Mouse (Mus musculus) gastrocnemius, postnatal 10 days (tissue): ENCODE measurements around the gene Tmem130. TPM values are rescaled to one million over a fixed set of nuclear protein-coding genes. Genes with fewer than 3 reads are reported as not detected.
"Not testable (repeated sequence)": the region's sequence is repeated elsewhere in the genome, so short reads cannot be mapped to it uniquely, and the experiment has no call there.

Experiments used
- DNase-seq: peaks from one replicate; pipeline ENCODE4 v3.0.0; 2021; ENCODE audit warnings: mixed read lengths
- long read RNA-seq, 2 experiments: library from polyadenylated mRNA; stranded (forward); transcript quantifications; one replicate each; pipeline ENCODE4 v2.0.0; 2021
- total RNA-seq, 2 experiments: library from RNA; stranded (reverse); gene quantifications; 2 replicates each; pipeline ENCODE4 v1.2.3; 2021

Gene Tmem130
- under 1 TPM; 0.14 to 0.45 TPM for total RNA-seq
- long read RNA-seq, experiment 1, partial matches to known transcripts = 0 of 2 reads
- long read RNA-seq, experiment 1, other reads (novel, unspliced or antisense) = 0 of 2 reads
- long read RNA-seq, experiment 2 = 0 reads

DNA sequence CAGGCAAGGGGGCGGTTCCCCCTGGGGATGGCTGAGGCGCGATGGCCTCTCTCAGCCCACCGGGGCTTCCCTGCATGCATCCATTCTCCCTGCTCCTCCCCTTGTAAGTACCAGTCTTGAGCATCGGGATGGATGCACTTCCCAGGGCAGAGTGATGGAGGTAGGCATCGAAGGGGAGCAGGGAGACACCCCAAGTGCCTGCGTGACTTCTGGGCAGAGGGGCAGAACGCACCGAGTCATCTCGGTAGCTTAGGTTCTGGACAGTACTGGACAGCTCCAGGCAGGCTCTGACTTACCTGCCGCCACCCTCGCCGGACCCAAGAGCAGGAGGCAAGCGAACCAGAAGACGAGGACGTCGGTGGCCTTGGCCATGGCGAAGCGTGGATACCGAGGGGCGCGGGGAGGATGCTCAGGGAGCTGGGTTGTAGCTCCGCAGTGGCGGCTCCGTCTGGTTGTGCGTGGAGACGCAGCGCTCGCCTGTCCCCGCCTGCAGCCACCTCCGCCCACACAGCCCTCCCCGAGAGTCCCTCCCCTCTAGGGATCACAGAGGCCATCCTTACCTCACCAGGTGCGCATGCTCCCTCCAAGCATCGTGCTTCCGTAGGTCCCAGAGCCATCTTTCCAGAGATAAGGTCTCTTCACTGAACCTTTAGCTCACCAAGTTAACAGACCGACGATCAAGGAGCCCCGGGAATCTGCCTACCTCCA lies at the start of gene Tmem130:
Tmem130 (minus strand) TSS at position 658 of the 708 bp plus-strand sequence.
- DNase-seq = no peak

GRCm38 (mm10) chr5:144806931-144807330 lies 45.3 kb upstream of the Tmem130 start:
- DNase-seq = no peak

DNA sequence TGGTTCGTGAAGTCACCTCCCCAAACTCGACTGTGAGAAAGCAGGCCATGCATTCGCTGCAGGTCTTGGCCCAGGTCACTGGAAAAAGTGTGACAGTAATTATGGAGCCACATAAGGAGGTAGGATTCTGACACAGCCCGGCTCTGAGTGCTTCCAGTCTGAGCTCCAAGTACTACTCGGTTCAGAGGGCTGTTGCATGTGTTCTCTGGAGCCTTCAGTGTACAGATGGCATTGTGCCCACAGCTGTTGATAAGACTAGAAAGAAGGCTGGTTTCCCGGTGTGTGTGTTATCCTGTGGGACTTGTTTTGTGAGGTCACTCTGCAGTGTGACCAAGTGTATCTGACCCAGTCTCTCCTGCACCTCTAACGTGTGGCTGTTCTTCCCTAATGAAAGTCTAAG lies 42.6 kb upstream of the Tmem130 start:
- no peak for DNase-seq

GRCm38 (mm10) chr5:144803066-144803465 lies 41.4 kb upstream of the Tmem130 start:
- DNase-seq = no peak

GRCm38 (mm10) chr5:144797116-144797515 lies 35.5 kb upstream of the Tmem130 start:
- no peak for DNase-seq

GRCm38 (mm10) chr5:144794687-144795086 lies 33.1 kb upstream of the Tmem130 start:
- no peak for DNase-seq

- DNase-seq = no peak
Observed at GRCm38 (mm10) chr5:144793374-144793773, 31.8 kb upstream of the Tmem130 start.

DNA sequence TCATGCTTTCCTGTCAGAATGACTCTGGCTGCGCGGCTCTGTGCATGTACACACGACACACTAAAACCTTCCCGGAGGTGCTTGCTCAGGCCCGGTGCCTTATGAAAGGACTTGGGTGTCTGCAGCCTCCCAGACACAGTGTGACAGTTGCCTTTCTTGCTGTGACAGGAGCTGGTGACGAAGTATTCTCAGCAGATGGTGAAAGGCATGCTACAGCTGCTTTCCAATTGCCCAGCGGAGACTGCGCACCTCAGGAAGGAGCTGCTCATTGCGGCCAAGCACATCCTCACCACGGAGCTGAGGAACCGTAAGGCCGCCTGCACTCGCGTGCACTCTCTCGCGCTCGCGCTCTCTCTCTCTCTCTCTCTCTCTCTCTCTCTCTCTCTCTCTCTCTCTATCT lies 24.8 kb upstream of the Tmem130 start:
- DNase-seq = no peak

- no peak for DNase-seq
Observed at GRCm38 (mm10) chr5:144780654-144781053, 19.0 kb upstream of the Tmem130 start.

DNA sequence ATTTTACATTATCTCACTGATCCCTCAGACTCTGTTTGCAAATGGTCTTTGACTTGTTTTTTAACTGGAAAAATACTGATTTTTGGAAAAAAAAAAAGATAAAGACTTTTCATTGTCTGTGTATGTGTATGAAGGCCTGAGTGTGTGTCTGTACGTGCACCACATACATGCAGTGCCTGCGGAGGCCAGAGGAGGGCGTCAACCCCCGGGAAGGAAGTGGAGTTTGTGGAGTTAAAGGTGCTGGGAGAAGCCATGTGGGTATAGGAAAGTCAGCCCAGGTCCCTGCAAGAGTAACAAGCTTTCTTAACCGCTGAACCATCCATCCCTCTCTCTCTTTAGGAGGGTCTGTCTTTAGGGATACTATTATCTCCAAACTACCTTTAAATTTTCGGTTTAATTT lies 11.6 kb upstream of the Tmem130 start:
- no peak for DNase-seq

- no peak for DNase-seq
Observed at GRCm38 (mm10) chr5:144769067-144769482, 7.5 kb upstream of the Tmem130 start.

DNA sequence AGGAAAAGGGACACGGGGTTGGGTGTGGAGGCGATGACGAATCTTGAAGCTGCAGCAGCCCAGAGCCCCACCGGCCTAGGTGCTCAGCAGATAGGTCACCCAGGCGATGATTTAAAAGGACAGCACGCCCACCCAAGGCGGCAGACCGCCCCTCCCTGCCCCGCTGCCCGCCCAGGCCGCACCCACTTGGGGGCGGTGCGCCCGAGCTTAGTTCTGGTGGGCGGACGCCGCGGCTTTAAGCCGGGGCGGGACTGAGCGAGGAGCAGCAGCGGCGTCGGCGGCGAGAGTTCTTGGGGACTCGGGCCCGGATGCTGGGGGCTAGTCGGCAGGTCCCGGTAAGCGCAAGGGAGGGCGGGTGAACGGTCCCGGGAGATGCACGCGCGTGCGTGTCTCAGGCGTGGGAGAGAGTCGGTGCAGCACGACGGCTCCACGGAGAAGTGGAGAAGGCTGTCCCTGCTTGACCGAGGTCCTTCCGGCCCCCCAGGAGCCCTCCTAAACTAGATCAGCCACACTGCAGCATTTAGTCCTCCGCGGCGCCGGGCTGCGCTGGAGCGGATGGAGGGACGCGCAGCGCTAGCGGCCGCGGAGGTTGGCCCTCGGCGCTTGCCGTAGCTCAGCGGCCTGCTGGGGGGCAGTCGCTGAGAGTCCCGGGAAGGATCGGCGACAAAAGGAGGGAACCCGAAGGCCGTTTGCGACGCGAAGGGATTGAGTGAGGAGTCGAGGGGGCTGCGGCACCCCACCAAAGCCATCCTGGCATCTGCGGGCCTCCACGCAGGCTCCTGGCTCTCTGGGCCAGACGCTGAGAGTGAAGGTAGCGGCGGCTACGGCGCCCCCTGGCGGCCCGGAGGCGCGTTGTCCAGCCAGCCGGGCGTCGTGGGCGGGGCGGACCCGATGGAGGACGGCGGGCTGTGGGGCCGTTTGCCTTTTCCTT lies 6.6 kb upstream of the Tmem130 start:
- DNase-seq = peak; percentile 92

DNA sequence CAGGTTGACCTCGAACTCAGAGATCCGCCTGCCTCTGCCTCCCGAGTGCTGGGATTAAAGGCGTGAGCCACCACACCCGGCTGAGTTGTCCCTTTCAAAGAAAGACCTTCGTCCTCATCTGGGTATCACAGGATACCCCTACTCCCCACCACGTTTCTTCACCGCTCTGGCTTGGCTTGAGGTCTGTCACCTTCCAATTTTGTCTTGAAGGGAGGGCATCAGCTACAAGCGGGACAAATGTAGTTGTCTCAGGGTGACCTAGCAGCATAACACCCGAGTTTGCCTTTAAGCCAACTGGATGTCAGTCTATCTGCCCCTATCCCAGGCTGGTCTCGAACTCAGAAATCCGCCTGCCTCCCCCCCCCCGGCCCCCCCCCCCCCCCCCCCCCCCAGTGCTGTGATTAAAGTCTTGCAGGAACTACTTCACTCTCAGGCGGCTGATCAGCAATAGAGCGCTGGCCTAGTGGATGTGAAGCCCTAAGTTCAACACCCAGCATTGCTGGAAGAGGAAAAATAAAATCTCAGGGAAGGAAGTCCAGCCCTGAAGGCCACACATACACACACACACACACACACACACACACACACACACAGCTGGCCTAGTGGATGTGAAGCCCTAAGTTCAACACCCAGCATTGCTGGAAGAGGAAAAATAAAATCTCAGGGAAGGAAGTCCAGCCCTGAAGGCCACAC lies 5.6 kb upstream of the Tmem130 start, which contains the start of gene Trrap:
Trrap (plus strand) TSS at position 627 of the 693 bp plus-strand sequence.
- DNase-seq = not testable (repeated sequence)

GRCm38 (mm10) chr5:144766646-144767045 lies 5.0 kb upstream of the Tmem130 start:
- no peak for DNase-seq

DNA sequence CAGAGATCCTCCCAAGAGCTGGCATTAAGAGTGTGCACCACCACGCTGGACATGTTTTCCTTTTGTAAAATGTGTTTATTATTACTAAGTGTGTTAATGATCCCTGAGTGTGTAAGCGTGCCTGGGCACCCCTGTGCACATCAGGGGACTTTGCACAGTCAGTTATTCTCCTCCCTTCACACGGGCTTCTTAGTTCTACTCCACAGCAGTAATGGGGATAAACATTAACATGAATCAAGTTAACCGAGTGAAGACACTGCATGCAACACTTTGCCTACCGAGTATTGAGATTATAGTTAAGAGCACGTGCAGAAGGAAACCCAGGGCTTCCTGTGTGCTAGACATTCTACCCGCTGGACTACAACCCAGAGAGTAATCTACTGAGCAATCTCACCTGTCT lies 4.4 kb upstream of the Tmem130 start:
- DNase-seq = no peak

GRCm38 (mm10) chr5:144758422-144758821 lies 3.2 kb downstream of the Tmem130 start:
- DNase-seq = no peak

DNA sequence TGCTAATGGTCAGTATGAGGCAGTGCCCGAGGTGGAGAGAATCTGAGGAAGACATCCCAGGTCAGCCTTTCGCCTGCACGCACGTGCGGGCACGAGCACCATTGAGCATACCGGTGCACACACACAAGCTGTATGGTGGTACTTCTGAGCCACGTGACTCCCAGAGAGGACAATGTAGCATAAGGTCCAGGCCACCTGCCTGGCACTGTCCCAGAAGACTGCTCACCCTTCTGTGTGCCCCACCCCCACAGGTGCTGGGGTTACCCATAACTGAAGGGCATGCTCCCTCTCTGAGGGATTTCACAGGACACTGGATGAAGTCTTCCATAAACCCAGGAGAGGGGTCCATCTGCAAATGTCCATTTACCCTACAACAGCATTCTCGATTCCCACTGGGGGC lies 4.2 kb downstream of the Tmem130 start:
- DNase-seq = no peak

DNA sequence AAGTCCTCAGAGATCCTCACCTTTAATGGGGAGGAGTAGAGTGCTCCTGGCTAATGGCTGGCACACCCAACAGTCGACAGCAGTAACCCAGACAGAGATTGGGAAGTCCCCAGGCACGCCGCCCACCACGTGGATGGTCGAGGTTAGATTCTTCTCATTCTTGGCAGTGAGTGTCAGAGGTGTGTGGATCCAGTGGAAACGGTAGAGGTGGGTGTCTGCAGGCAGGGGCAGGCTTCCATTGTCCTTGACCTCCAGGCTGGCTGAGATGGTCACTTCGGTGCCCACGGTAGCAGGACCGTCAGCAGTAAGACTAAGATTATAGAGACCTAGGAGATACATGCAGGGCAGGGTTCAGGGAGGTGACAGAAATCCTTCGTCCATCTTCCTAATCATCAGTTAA lies 6.4 kb downstream of the Tmem130 start:
- no peak for DNase-seq

DNA sequence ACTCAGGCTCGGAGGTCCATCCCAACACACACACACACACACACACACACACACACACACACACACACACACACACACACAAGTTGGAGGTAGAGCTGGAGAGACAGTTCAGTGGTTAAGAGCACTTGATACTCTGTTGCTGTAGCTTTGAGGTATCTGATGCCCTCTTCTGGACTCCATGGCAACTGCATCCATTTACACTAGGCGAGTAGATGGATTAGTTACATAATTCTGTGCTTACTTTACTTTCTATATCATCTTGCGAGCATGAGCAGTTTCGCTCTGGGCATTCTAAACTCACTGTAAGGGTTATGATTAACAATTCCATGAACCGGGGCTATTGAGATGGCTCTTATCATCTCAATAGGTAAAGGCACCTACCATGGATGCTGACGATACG lies 8.6 kb downstream of the Tmem130 start:
- no peak for DNase-seq

DNA sequence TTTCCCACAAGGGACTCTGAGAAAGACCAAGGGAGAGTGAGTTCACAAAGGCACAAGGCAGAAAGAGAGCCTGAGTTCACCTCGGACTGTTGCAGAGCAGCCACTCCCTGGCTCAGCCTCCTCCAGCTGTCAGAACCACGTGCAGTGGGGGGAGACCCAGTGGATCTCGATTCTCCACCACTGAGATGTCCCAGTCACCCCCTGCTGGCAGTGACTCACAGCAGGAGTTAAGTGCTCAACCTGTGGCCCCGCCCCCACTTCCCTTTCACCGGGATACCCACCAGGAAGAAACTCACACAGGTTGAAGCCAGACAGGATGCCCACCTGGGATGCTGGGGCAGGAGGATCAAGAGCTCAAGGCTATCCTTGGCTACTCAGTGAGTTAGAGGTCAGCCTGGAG lies 9.2 kb downstream of the Tmem130 start:
- DNase-seq = no peak

GRCm38 (mm10) chr5:144737101-144737500 lies 24.5 kb downstream of the Tmem130 start:
- DNase-seq = no peak

GRCm38 (mm10) chr5:144734949-144735348 lies 26.7 kb downstream of the Tmem130 start:
- peak; percentile 69 for DNase-seq
